Mouse (Mus musculus): ENCODE data around the gene Asah2.

- TF ChIP-seq CTCF (IDR thresholded peaks at IDR 0.05; ENCODE audit: low read depth, low read length) (no peak), POLR2A (IDR thresholded peaks at IDR 0.05; ENCODE audit: insufficient read depth, low read length) (no peak), EP300 (IDR thresholded peaks at IDR 0.05; ENCODE audit: insufficient read depth, low read depth, low read length) (no peak)
These were observed 19.4 kb downstream of the Asah2 start for GRCm38 (mm10) chr19:32088570-32088969.
